Mouse (Mus musculus) heart, embryonic 13.5 days (tissue): ENCODE measurements around the gene Ulk4. TPM values are rescaled to one million over a fixed set of nuclear protein-coding genes. Genes with fewer than 3 reads are reported as not detected.

Experiments used
- ATAC-seq: fragments of 200-750 bp; cut with Nextera tagmentation; 2 replicates; pipeline ENCODE4 v1.8.0; 2017; ENCODE audit warnings: moderate TSS enrichment; ENCODE audit not compliant: insufficient number of reproducible peaks, low FRiP score, low TSS enrichment; ENCODE audit errors: extremely low read depth
- H3K27ac ChIP-seq: fragments of 300-500 bp; sonication (generic); replicated peaks from 2 replicates; pipeline ENCODE4 v1.5.1; 2015; ENCODE audit warnings: moderate library complexity, mild to moderate bottlenecking, inconsistent platforms
- H3K27me3 ChIP-seq: fragments of 300-500 bp; sonication (generic); replicated peaks from 2 replicates; pipeline ENCODE4 v1.6.1; 2015; ENCODE audit warnings: mild to moderate bottlenecking, inconsistent platforms
- H3K36me3 ChIP-seq: fragments of 300-500 bp; sonication (generic); 2 replicates; pipeline ENCODE4 v1.6.1; 2015; ENCODE audit warnings: mild to moderate bottlenecking, inconsistent platforms
- H3K4me1 ChIP-seq: fragments of 300-500 bp; sonication (generic); 2 replicates; pipeline ENCODE4 v1.6.1; 2015; ENCODE audit warnings: inconsistent platforms
- H3K4me2 ChIP-seq: fragments of 300-500 bp; sonication (generic); 2 replicates; pipeline ENCODE4 v1.6.1; 2015; ENCODE audit warnings: inconsistent platforms, mild to moderate bottlenecking, moderate library complexity
- H3K4me3 ChIP-seq: fragments of 300-500 bp; sonication (generic); 2 replicates; pipeline ENCODE4 v1.5.1; 2015; ENCODE audit warnings: moderate library complexity, mild to moderate bottlenecking, inconsistent platforms
- H3K9ac ChIP-seq: fragments of 300-500 bp; sonication (generic); 2 replicates; pipeline ENCODE4 v1.6.1; 2015; ENCODE audit warnings: inconsistent platforms, mild to moderate bottlenecking, moderate library complexity
- H3K9me3 ChIP-seq: fragments of 300-500 bp; sonication (generic); 2 replicates; pipeline ENCODE4 v1.6.1; 2016; ENCODE audit warnings: inconsistent platforms
- WGBS: fragments of 180-500 bp; shearing (Covaris S2); methylation state at CpG from one replicate; pipeline ENCODE4 v1.1.7; 2015; ENCODE audit warnings: mixed read lengths; 5-methylcytosine and 5-hydroxymethylcytosine counted together
- polyA plus RNA-seq: library from polyadenylated mRNA; unstranded; fragments of >200 nt; fragmentation: Nextera tagmentation; extraction: Ambion mirVana; gene quantifications from 2 replicates; pipeline ENCODE4 v1.2.1, GENCODE M21; 2015

Ulk4 gene
- polyA plus RNA-seq, 1 experiment from 2014 or later, result 95.9 TPM

DNA sequence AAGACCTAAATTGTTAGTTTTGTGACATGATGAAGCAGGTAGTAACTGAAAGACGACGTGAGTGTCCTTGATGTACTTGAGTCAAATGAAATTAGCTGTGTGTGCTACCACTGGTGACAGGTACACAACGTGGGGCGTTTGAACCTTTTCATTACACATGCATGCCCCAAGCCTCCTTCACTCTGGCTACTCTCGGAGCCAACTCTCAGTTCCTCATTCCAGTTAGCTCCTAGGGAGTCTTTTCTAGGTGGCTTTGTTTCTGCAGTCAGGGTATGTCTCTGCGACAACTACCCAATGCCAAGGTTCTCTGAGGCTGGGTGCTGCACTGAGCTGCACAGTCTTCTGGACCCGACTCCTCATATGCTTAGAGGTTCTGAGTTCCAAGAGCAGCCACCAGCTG is 100.6 kb downstream of the Ulk4 start:
- Histone ChIP-seq H3K27ac (no peak overlapping the region), H3K4me3 (no peak overlapping the region), H3K27me3 (no peaks in the 10 kb centered on the region), H3K4me2 (no peak overlapping the region), H3K9me3 (peaks cover 9% of the 10 kb centered on the region), H3K36me3 (peaks cover 6% of the 10 kb centered on the region), H3K9ac (no peak overlapping the region), H3K4me1 (no peaks in the 10 kb centered on the region)
- 78% methylated on average over 7 of the region's 7 CpGs for WGBS
- ATAC-seq, result no peak

DNA sequence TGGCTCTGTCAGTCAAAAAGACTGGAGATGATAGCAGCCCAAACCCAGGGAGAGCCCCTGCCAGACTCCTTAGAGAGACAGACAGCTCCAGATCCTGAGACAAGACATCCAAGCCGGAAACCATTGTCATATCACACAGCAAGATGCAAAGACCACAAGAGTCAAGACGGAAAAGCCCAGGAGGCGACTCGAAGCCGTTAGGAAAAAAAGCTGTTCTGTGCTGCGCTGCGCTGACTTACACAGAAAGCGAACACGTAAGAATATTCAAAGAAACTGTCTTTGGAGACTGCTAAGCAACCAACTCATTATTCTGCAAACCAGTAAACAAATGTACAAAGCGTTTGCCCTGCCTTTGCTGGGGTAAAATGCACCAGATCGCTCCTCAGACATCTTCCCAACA is 101.8 kb downstream of the Ulk4 start:
- no peak overlapping the region for H3K9ac ChIP-seq
- H3K36me3 ChIP-seq, result peaks cover 6% of the 10 kb centered on the region
- no peak overlapping the region for H3K27ac ChIP-seq
- no peak for ATAC-seq
- 87% methylated on average over 11 of the region's 11 CpGs for WGBS
- H3K4me3 ChIP-seq, result no peak overlapping the region
- H3K4me1 ChIP-seq, result no peaks in the 10 kb centered on the region
- peaks cover 9% of the 10 kb centered on the region for H3K9me3 ChIP-seq
- no peaks in the 10 kb centered on the region for H3K27me3 ChIP-seq
- H3K4me2 ChIP-seq, result no peak overlapping the region

- 81% methylated on average over 6 of the region's 6 CpGs for WGBS
- H3K4me2 ChIP-seq, result no peak overlapping the region
- ATAC-seq, result no peak
These were observed 104.9 kb downstream of the Ulk4 start for GRCm38 (mm10) chr9:121172123-121172522.

DNA sequence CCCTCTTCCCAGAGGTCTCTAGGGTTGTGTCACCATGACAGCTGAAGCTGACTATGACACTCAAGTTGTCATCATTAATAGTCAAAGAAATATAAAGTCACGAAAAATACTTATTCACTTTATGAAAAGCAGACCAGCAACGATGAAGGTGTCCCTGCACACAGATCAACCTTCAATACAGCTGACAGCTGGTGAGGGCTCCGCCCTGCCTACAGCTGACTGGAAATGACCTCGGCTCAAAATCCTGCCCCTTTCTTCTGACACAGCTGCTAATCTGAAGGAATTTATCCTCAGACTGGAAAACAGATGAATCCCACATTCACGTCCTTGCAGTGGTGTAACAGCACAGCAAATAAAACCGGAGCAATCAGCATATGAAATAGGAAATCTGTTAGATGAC is 105.4 kb downstream of the Ulk4 start:
- WGBS, result 66% methylated on average over 6 of the region's 6 CpGs
- no peak overlapping the region for H3K27ac ChIP-seq
- no peak overlapping the region for H3K4me3 ChIP-seq
- no peaks in the 10 kb centered on the region for H3K9me3 ChIP-seq
- H3K4me1 ChIP-seq, result no peaks in the 10 kb centered on the region
- H3K9ac ChIP-seq, result no peak overlapping the region
- H3K27me3 ChIP-seq, result no peaks in the 10 kb centered on the region
- no peak overlapping the region for H3K4me2 ChIP-seq
- H3K36me3 ChIP-seq, result no peaks in the 10 kb centered on the region
- ATAC-seq, result no peak

More at GRCm38 (mm10) chr9:121172123-121172522, 104.9 kb downstream of the Ulk4 start:
- no peaks in the 10 kb centered on the region for H3K9me3 ChIP-seq
- H3K27ac ChIP-seq, result no peak overlapping the region
- no peak overlapping the region for H3K4me3 ChIP-seq
- no peak overlapping the region for H3K9ac ChIP-seq
- H3K4me1 ChIP-seq, result no peaks in the 10 kb centered on the region
- H3K27me3 ChIP-seq, result no peaks in the 10 kb centered on the region
- H3K36me3 ChIP-seq, result no peaks in the 10 kb centered on the region

- no peak for ATAC-seq
- peaks cover 3% of the 10 kb centered on the region; the same call in 1 of the 2 replicates for H3K9me3 ChIP-seq
- H3K27ac ChIP-seq, result no peak overlapping the region
- H3K36me3 ChIP-seq, result no peaks in the 10 kb centered on the region
- 75% methylated on average over 7 of the region's 7 CpGs for WGBS
- H3K4me3 ChIP-seq, result no peak overlapping the region
- H3K9ac ChIP-seq, result no peak overlapping the region
- H3K27me3 ChIP-seq, result no peaks in the 10 kb centered on the region
- H3K4me1 ChIP-seq, result no peaks in the 10 kb centered on the region
- no peak overlapping the region for H3K4me2 ChIP-seq
These were observed 112.4 kb downstream of the Ulk4 start for GRCm38 (mm10) chr9:121164607-121165006.

- H3K9me3 ChIP-seq, result peaks cover 3% of the 10 kb centered on the region; the same call in 1 of the 2 replicates
- WGBS, result 40% methylated on average over 5 of the region's 5 CpGs
- H3K36me3 ChIP-seq, result no peaks in the 10 kb centered on the region
- H3K27ac ChIP-seq, result no peak overlapping the region
- H3K4me3 ChIP-seq, result no peak overlapping the region
- no peaks in the 10 kb centered on the region for H3K27me3 ChIP-seq
- no peak overlapping the region for H3K9ac ChIP-seq
- H3K4me1 ChIP-seq, result no peaks in the 10 kb centered on the region
- ATAC-seq, result no peak
- H3K4me2 ChIP-seq, result no peak overlapping the region
These were observed 114.2 kb downstream of the Ulk4 start for GRCm38 (mm10) chr9:121162789-121163188.

- ATAC-seq, result no peak
- H3K9ac ChIP-seq, result no peak overlapping the region
- H3K36me3 ChIP-seq, result no peaks in the 10 kb centered on the region
- H3K27ac ChIP-seq, result no peak overlapping the region
- no peaks in the 10 kb centered on the region for H3K4me1 ChIP-seq
- H3K4me2 ChIP-seq, result no peak overlapping the region
- 79% methylated on average over 12 of the region's 12 CpGs for WGBS
- H3K4me3 ChIP-seq, result no peak overlapping the region
- no peaks in the 10 kb centered on the region for H3K27me3 ChIP-seq
- H3K9me3 ChIP-seq, result peaks cover 3% of the 10 kb centered on the region; the same call in 1 of the 2 replicates
These were observed 115.0 kb downstream of the Ulk4 start for GRCm38 (mm10) chr9:121161818-121162565.

DNA sequence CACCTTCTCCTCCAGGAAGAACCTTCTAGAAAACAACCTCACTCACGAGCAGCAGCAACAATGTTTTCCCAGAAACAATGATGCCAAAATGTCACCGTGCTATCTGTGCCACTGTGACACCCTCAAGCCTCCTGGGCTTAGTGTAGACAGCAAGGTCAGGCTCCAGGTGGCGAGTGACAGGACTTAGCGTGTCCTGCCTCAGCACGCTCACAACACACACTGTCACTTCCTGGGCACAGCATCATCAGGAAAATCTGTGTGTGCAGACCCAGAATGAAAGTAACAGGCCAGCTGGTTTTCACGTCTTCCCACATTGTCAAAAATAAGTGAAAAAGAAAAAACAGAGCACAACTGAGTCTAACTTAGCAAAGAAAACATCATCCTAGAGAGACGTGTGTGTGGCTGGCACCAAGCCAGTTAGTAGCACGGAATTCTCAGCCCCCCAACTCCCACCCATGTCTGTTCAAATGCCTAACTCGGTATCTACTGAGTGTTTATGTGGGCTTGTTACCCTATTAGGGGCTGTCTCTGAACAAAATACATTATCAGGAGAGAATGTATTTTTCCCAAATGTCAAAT is 120.7 kb downstream of the Ulk4 start:
- Histone ChIP-seq H3K4me2 (no peak overlapping the region), H3K4me1 (peaks cover 12% of the 10 kb centered on the region), H3K36me3 (no peaks in the 10 kb centered on the region), H3K9me3 (no peaks in the 10 kb centered on the region), H3K27ac (no peak overlapping the region), H3K9ac (no peak overlapping the region), H3K27me3 (no peaks in the 10 kb centered on the region), H3K4me3 (no peak overlapping the region)
- WGBS, result 31% methylated on average over 9 of the region's 9 CpGs
- ATAC-seq, result no peak

DNA sequence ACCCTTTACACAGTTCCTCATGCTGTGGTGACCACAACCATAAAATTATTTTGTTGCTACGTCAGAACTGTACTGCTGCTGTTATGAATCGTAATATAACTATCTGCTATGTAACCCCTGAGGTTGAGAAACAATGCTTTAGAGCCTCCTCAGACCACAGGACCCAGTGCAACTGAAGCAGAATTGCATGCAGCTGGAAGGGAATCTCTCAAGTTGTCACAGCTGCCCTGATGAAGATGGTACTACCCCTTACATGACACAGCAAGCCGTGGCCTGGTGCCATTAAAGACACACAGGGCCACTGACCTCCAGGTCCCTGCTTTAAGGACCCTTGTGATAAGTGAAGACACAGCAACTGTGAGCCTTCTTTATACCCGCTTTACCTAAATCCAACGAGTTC is 123.7 kb downstream of the Ulk4 start:
- Histone ChIP-seq H3K4me3 (no peak overlapping the region), H3K27me3 (no peaks in the 10 kb centered on the region), H3K36me3 (no peaks in the 10 kb centered on the region), H3K9ac (no peak overlapping the region), H3K9me3 (no peaks in the 10 kb centered on the region), H3K27ac (no peak overlapping the region), H3K4me1 (peaks cover 31% of the 10 kb centered on the region), H3K4me2 (no peak overlapping the region)
- no peak for ATAC-seq
- 79% methylated on average over 5 of the region's 5 CpGs for WGBS

GRCm38 (mm10) chr9:121148602-121149001 is 128.4 kb downstream of the Ulk4 start:
- WGBS, result 10% methylated on average over 3 of the region's 3 CpGs
- 0 out of 2 replicates have a peak overlapping the region, but pooled peaks have one; percentile 7 for H3K4me2 ChIP-seq
- no peaks in the 10 kb centered on the region for H3K36me3 ChIP-seq
- peak overlapping the region; percentile 21; the same call in 1 of the 2 replicates for H3K27ac ChIP-seq
- peak overlapping the region; percentile 21; the same call in 1 of the 2 replicates for H3K9ac ChIP-seq
- H3K9me3 ChIP-seq, result peaks cover 5% of the 10 kb centered on the region
- H3K4me1 ChIP-seq, result peaks cover 19% of the 10 kb centered on the region
- no peak for ATAC-seq
- H3K4me3 ChIP-seq, result no peak overlapping the region
- no peaks in the 10 kb centered on the region for H3K27me3 ChIP-seq

GRCm38 (mm10) chr9:121143208-121143607 is 133.8 kb downstream of the Ulk4 start:
- Histone ChIP-seq H3K4me2 (no peak overlapping the region), H3K9ac (no peak overlapping the region), H3K4me3 (no peak overlapping the region), H3K27me3 (no peaks in the 10 kb centered on the region), H3K9me3 (peaks cover 5% of the 10 kb centered on the region), H3K4me1 (peaks cover under 1% of the 10 kb centered on the region; the same call in 1 of the 2 replicates), H3K27ac (no peak overlapping the region), H3K36me3 (no peaks in the 10 kb centered on the region)
- ATAC-seq, result no peak
- 79% methylated on average over 6 of the region's 6 CpGs for WGBS

- H3K9me3 ChIP-seq, result no peaks in the 10 kb centered on the region
- no peak overlapping the region for H3K27ac ChIP-seq
- H3K27me3 ChIP-seq, result no peaks in the 10 kb centered on the region
- 72% methylated on average over 6 of the region's 6 CpGs for WGBS
- no peak overlapping the region for H3K4me3 ChIP-seq
- H3K4me2 ChIP-seq, result no peak overlapping the region
- H3K4me1 ChIP-seq, result no peaks in the 10 kb centered on the region
- H3K9ac ChIP-seq, result no peak overlapping the region
- no peak for ATAC-seq
- H3K36me3 ChIP-seq, result no peaks in the 10 kb centered on the region
These were observed 144.4 kb downstream of the Ulk4 start for GRCm38 (mm10) chr9:121132549-121132948.
